Mouse (Mus musculus) forebrain, postnatal 0 days (tissue): ENCODE results near the gene Vsir. TPM values are rescaled to one million over a fixed set of nuclear protein-coding genes. Genes with fewer than 3 reads are reported as not detected.

Experiments used
- ATAC-seq: fragments of 200-750 bp; cut with Nextera tagmentation; 2 replicates; pipeline ENCODE4 v1.8.0; 2017; ENCODE audit warnings: mild to moderate bottlenecking, moderate library complexity
- DNase-seq: peaks from one replicate; pipeline ENCODE4 v3.0.0-alpha.2; 2015
- H3K27ac ChIP-seq: fragments of 300-500 bp; sonication (generic); 2 replicates; pipeline ENCODE4 v1.5.1; 2014; ENCODE audit warnings: low read depth, mild to moderate bottlenecking, antibody characterized with exemption, low read length, moderate library complexity, mixed read lengths
- H3K27me3 ChIP-seq: fragments of 300-500 bp; sonication (generic); 2 replicates; pipeline ENCODE4 v1.6.1; 2014; ENCODE audit warnings: mild to moderate bottlenecking, low read length, mixed read lengths; ENCODE audit not compliant: insufficient read depth
- H3K36me3 ChIP-seq: fragments of 300-500 bp; sonication (generic); 2 replicates; pipeline ENCODE4 v1.6.1; 2014; ENCODE audit warnings: mild to moderate bottlenecking, moderate library complexity; ENCODE audit not compliant: insufficient read depth
- H3K4me1 ChIP-seq: fragments of 300-500 bp; sonication (generic); 2 replicates; pipeline ENCODE4 v1.6.1; 2014; ENCODE audit warnings: antibody characterized with exemption; ENCODE audit not compliant: insufficient read depth
- H3K4me2 ChIP-seq: fragments of 300-500 bp; sonication (generic); 2 replicates; pipeline ENCODE4 v1.6.1; 2014; ENCODE audit warnings: low read depth, mild to moderate bottlenecking, moderate library complexity
- H3K4me3 ChIP-seq: fragments of 300-500 bp; sonication (generic); 2 replicates; pipeline ENCODE4 v1.5.1; 2014; ENCODE audit warnings: low read depth, low read length, mixed read lengths
- H3K9ac ChIP-seq: fragments of 300-500 bp; sonication (generic); 2 replicates; pipeline ENCODE4 v1.6.1; 2014; ENCODE audit warnings: mild to moderate bottlenecking
- H3K9me3 ChIP-seq: fragments of 300-500 bp; sonication (generic); 2 replicates; pipeline ENCODE4 v1.6.1; 2016; ENCODE audit warnings: low read length
- CTCF ChIP-seq: sonication (generic); IDR thresholded peaks from 2 replicates; pipeline ENCODE4 v1.5.1; 2016; ENCODE audit warnings: antibody characterized with exemption, control low read depth, low read depth
- WGBS: fragments of 180-500 bp; shearing (Covaris S2); extraction: QIAGEN DNeasy Blood & Tissue Kit; methylation state at CpG from one replicate; pipeline ENCODE4 v1.1.7; 2014; 5-methylcytosine and 5-hydroxymethylcytosine counted together
- polyA plus RNA-seq: library from polyadenylated mRNA; unstranded; fragments of >200 nt; fragmentation: Nextera tagmentation; extraction: Ambion mirVana; gene quantifications from 2 replicates; pipeline ENCODE4 v1.2.1, GENCODE M21; 2015
- total RNA-seq: library from RNA; depleted of rRNA; stranded (reverse); fragments of >200 nt; gene quantifications from 2 replicates; pipeline ENCODE4 v1.2.3, GENCODE M21; 2014

The Vsir gene
- total and polyA plus RNA-seq, 2 experiments from 2014 or later = 2.5 to 6.8 TPM

DNA sequence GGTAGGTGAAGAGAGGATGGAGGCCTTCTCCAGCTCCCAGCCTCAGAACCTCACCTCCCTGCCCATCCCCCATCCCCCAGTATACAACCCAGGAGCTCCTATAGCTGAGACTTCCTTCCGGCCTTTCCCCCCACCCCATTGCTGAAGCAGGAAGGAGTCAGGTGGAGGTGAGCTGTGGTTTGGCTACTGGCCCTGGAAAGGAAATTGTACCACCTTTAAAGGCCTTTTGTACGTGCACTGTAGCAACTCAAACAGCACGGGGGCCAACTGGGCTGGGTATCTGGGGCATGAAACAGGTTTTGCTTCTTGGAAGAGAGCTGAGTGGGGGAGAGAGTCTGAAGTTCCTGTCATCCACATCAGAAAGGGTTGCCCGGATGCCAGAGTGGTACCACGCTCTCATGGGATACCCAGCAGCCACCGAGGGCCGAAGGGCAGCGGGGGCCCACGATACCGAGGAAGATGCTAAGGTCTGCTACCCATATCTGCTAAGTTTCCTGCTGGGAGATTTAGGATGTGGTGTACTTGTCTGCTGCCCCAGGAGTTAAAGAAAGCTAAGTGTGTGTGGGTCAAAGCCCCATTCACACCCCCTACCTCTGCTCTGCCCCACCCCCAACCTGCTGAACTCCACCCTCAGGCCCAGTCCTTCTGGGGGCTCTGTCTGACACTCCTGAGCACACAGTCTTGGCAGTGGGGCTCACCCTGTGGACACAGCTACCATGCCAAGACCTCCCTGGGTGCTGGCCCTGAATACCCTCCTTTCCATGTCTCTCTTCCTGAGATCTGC is 34.7 kb downstream of the Vsir start:
- no peak overlapping the region for H3K27ac ChIP-seq
- H3K4me1 ChIP-seq = no peaks in the 10 kb centered on the region
- H3K4me2 ChIP-seq = no peak overlapping the region
- DNase-seq (no peak), ATAC-seq (no peak)
- TF ChIP-seq CTCF = no peak
- H3K4me3 ChIP-seq = no peak overlapping the region
- H3K27me3 ChIP-seq = no peaks in the 10 kb centered on the region
- 70% methylated on average over 10 of the region's 10 CpGs for WGBS
- no peaks in the 10 kb centered on the region for H3K36me3 ChIP-seq
- no peak overlapping the region for H3K9ac ChIP-seq
- H3K9me3 ChIP-seq = no peaks in the 10 kb centered on the region

GRCm38 (mm10) chr10:60388332-60388731 is 41.7 kb downstream of the Vsir start:
- 83% methylated on average over 2 of the region's 2 CpGs for WGBS
- ATAC-seq = no peak

GRCm38 (mm10) chr10:60389447-60389865 is 42.8 kb downstream of the Vsir start:
- Histone ChIP-seq H3K27ac (no peak overlapping the region), H3K27me3 (no peaks in the 10 kb centered on the region), H3K36me3 (no peaks in the 10 kb centered on the region), H3K9me3 (no peaks in the 10 kb centered on the region), H3K4me2 (no peak overlapping the region), H3K4me3 (no peak overlapping the region), H3K4me1 (no peaks in the 10 kb centered on the region), H3K9ac (no peak overlapping the region)
- DNase-seq = no peak
- 59% methylated on average over 9 of the region's 9 CpGs for WGBS
- no peak for TF ChIP-seq CTCF
- ATAC-seq = no peak

More at GRCm38 (mm10) chr10:60388332-60388731, 41.7 kb downstream of the Vsir start:
- H3K9ac ChIP-seq = no peak overlapping the region
- H3K27ac ChIP-seq = no peak overlapping the region
- H3K27me3 ChIP-seq = no peaks in the 10 kb centered on the region
- no peaks in the 10 kb centered on the region for H3K9me3 ChIP-seq
- no peak overlapping the region for H3K4me3 ChIP-seq
- TF ChIP-seq CTCF = no peak
- H3K36me3 ChIP-seq = no peaks in the 10 kb centered on the region
- no peak for DNase-seq
- H3K4me2 ChIP-seq = no peak overlapping the region
- no peaks in the 10 kb centered on the region for H3K4me1 ChIP-seq

DNA sequence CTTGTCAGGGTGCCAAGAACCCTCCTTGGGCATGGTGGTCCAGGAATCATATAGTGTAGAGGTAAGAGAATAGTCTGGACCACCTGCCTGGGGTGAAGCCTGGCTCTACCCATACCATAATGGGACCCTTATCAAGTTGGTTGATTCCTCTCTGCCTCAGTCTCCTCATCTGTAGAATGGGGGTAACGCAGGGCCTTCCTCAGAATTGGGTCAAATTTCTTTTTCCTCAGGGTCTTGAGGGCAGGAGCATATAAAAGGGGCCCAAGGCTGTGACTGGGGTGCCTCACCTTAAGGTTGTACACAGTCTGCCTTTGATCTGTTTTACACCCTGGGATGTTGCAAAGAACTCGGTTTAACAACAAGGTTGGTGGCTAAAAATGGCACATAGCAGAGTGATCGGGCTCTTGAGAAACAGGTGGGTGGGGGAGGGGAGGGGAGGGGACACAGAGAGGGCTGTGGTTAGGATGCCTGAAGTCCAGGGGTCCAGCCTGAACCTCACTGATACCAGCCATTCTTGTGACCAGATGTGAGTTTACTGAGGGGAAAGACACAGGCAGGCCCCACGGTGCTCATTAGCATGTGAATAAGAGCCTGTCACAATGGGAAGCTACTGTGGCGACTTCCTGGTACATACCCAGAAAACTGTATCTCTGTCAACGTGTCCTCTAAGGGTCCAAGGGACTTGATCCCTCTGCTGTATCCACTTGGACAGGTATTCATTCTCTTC is 43.7 kb downstream of the Vsir start:
- TF ChIP-seq CTCF = no peak
- Histone ChIP-seq H3K9ac (no peak overlapping the region), H3K36me3 (no peaks in the 10 kb centered on the region), H3K4me3 (no peak overlapping the region), H3K4me2 (no peak overlapping the region), H3K27ac (no peak overlapping the region), H3K9me3 (no peaks in the 10 kb centered on the region), H3K27me3 (no peaks in the 10 kb centered on the region), H3K4me1 (no peaks in the 10 kb centered on the region)
- WGBS = 35% methylated on average over 6 of the region's 6 CpGs
- DNase-seq = no peak
- ATAC-seq = no peak

- TF ChIP-seq CTCF = no peak
- Histone ChIP-seq H3K4me2 (no peak overlapping the region), H3K4me3 (no peak overlapping the region), H3K9me3 (no peaks in the 10 kb centered on the region), H3K27me3 (no peaks in the 10 kb centered on the region), H3K9ac (no peak overlapping the region), H3K4me1 (no peaks in the 10 kb centered on the region), H3K27ac (no peak overlapping the region), H3K36me3 (no peaks in the 10 kb centered on the region)
- WGBS = 65% methylated on average over 5 of the region's 5 CpGs
- DNase-seq (no peak), ATAC-seq (no peak)
These were observed 44.3 kb downstream of the Vsir start for GRCm38 (mm10) chr10:60390904-60391420.

GRCm38 (mm10) chr10:60391661-60392060 is 45.0 kb downstream of the Vsir start:
- no peaks in the 10 kb centered on the region for H3K36me3 ChIP-seq
- DNase-seq (no peak), ATAC-seq (no peak; the same call in 1 of the 2 replicates)
- 77% methylated on average over 9 of the region's 9 CpGs for WGBS
- no peak for TF ChIP-seq CTCF
- H3K4me3 ChIP-seq = no peak overlapping the region
- no peak overlapping the region for H3K4me2 ChIP-seq
- no peaks in the 10 kb centered on the region for H3K4me1 ChIP-seq
- no peak overlapping the region for H3K9ac ChIP-seq
- no peaks in the 10 kb centered on the region for H3K9me3 ChIP-seq
- H3K27me3 ChIP-seq = no peaks in the 10 kb centered on the region
- H3K27ac ChIP-seq = no peak overlapping the region

GRCm38 (mm10) chr10:60394936-60395335 is 48.3 kb downstream of the Vsir start:
- Histone ChIP-seq H3K27ac (no peak overlapping the region), H3K9me3 (no peaks in the 10 kb centered on the region), H3K27me3 (no peaks in the 10 kb centered on the region), H3K4me2 (no peak overlapping the region), H3K4me1 (no peaks in the 10 kb centered on the region), H3K4me3 (no peak overlapping the region), H3K9ac (no peak overlapping the region), H3K36me3 (no peaks in the 10 kb centered on the region)
- peak; percentile 21 for DNase-seq
- TF ChIP-seq CTCF = no peak
- 61% methylated on average over 7 of the region's 7 CpGs for WGBS
- ATAC-seq = no peak
